Mouse (Mus musculus): ENCODE data around the gene Stat5a.

- TF ChIP-seq CTCF (IDR thresholded peaks at IDR 0.05; ENCODE audit: borderline replicate concordance, extremely low read depth, insufficient read depth, insufficient read length) (no peak), POLR2A (IDR thresholded peaks at IDR 0.05; ENCODE audit: borderline replicate concordance, extremely low read depth, insufficient read depth, insufficient read length, poor library complexity, severe bottlenecking) (no peak)
Measured at GRCm38 (mm10) chr11:100850778-100851528, 8.2 kb upstream of the Stat5a start.

Measured in brain, embryonic 14.5 days (tissue).